Mouse (Mus musculus) megakaryocyte, embryonic 14.5 days (primary cell): ENCODE measurements around the gene Ppp1r16b. TPM values are rescaled to one million over a fixed set of nuclear protein-coding genes. Genes with fewer than 3 reads are reported as not detected.

Source experiments
- H3K27me3 ChIP-seq: replicated peaks from 2 replicates; pipeline ENCODE3; 2012; ENCODE audit warnings: inconsistent platforms
- H3K36me3 ChIP-seq: replicated peaks from 2 replicates; pipeline ENCODE3; 2012; ENCODE audit warnings: low read length, inconsistent platforms, mixed read lengths
- H3K4me1 ChIP-seq: 2 replicates; pipeline ENCODE4 v1.6.1; 2012; ENCODE audit warnings: inconsistent platforms
- H3K4me3 ChIP-seq: replicated peaks from 2 replicates; pipeline ENCODE3; 2012; ENCODE audit warnings: moderate library complexity, mild to moderate bottlenecking, inconsistent platforms
- H3K9me3 ChIP-seq: 2 replicates; pipeline ENCODE4 v1.6.1; 2012; ENCODE audit warnings: inconsistent platforms
- FLI1 ChIP-seq: IDR thresholded peaks from 2 replicates; pipeline ENCODE4 v1.6.1; 2012; ENCODE audit warnings: low read length, inconsistent platforms, mixed read lengths
- GATA1 ChIP-seq: IDR thresholded peaks from 3 replicates; pipeline ENCODE4 v1.6.1; 2012; ENCODE audit warnings: mixed read lengths, low read length, inconsistent platforms, borderline replicate concordance
- polyA plus RNA-seq: library from polyadenylated mRNA; stranded (reverse); fragments of >175 nt; gene quantifications from 2 replicates; pipeline ENCODE4 v1.2.3, GENCODE M21; 2012; ENCODE audit warnings: low replicate concordance; ENCODE audit not compliant: insufficient read depth

Gene Ppp1r16b
- polyA plus RNA-seq, 1 experiment: 3.6 TPM

- Histone ChIP-seq H3K4me3 (no peak overlapping the region), H3K36me3 (no peaks in the 10 kb centered on the region), H3K9me3 (no peaks in the 10 kb centered on the region), H3K27me3 (peaks cover 83% of the 10 kb centered on the region), H3K4me1 (peaks cover 83% of the 10 kb centered on the region)
- TF ChIP-seq GATA1 (no peak), FLI1 (no peak)
Measured at GRCm38 (mm10) chr2:158718816-158719549, 53.8 kb downstream of the Ppp1r16b start.

- no peak overlapping the region for H3K4me3 ChIP-seq
- TF ChIP-seq GATA1 (no peak), FLI1 (no peak)
- no peaks in the 10 kb centered on the region for H3K9me3 ChIP-seq
- H3K27me3 ChIP-seq: peaks cover 72% of the 10 kb centered on the region
- H3K4me1 ChIP-seq: peaks cover 73% of the 10 kb centered on the region
- no peaks in the 10 kb centered on the region for H3K36me3 ChIP-seq
Measured at GRCm38 (mm10) chr2:158720715-158721370, 55.6 kb downstream of the Ppp1r16b start.

GRCm38 (mm10) chr2:158721481-158721880 lies 56.3 kb downstream of the Ppp1r16b start:
- peaks cover 66% of the 10 kb centered on the region for H3K4me1 ChIP-seq
- H3K36me3 ChIP-seq: no peaks in the 10 kb centered on the region
- H3K27me3 ChIP-seq: peaks cover 69% of the 10 kb centered on the region
- TF ChIP-seq FLI1: no peak
- TF ChIP-seq GATA1: no peak
- H3K4me3 ChIP-seq: no peak overlapping the region
- H3K9me3 ChIP-seq: no peaks in the 10 kb centered on the region

- Histone ChIP-seq H3K9me3 (no peaks in the 10 kb centered on the region), H3K36me3 (no peaks in the 10 kb centered on the region), H3K27me3 (peaks cover 70% of the 10 kb centered on the region), H3K4me1 (peaks cover 62% of the 10 kb centered on the region), H3K4me3 (no peak overlapping the region)
- TF ChIP-seq FLI1 (no peak), GATA1 (no peak)
Measured at GRCm38 (mm10) chr2:158722135-158722534, 56.9 kb downstream of the Ppp1r16b start.

- Histone ChIP-seq H3K4me3 (peak overlapping the region; percentile 69), H3K27me3 (peaks cover 68% of the 10 kb centered on the region), H3K9me3 (no peaks in the 10 kb centered on the region), H3K36me3 (no peaks in the 10 kb centered on the region), H3K4me1 (peaks cover 53% of the 10 kb centered on the region)
- TF ChIP-seq FLI1 (no peak), GATA1 (no peak)
Measured at GRCm38 (mm10) chr2:158722991-158723551, 57.9 kb downstream of the Ppp1r16b start.

GRCm38 (mm10) chr2:158723806-158724205 lies 58.6 kb downstream of the Ppp1r16b start:
- no peak for TF ChIP-seq FLI1
- TF ChIP-seq GATA1: no peak
- no peak overlapping the region for H3K4me3 ChIP-seq
- peaks cover 66% of the 10 kb centered on the region for H3K27me3 ChIP-seq
- H3K4me1 ChIP-seq: peaks cover 45% of the 10 kb centered on the region
- no peaks in the 10 kb centered on the region for H3K9me3 ChIP-seq
- H3K36me3 ChIP-seq: no peaks in the 10 kb centered on the region

GRCm38 (mm10) chr2:158726252-158726651 lies 61.1 kb downstream of the Ppp1r16b start:
- H3K36me3 ChIP-seq: no peaks in the 10 kb centered on the region

GRCm38 (mm10) chr2:158728061-158728815 lies 63.0 kb downstream of the Ppp1r16b start:
- no peaks in the 10 kb centered on the region for H3K9me3 ChIP-seq
- peaks cover 62% of the 10 kb centered on the region for H3K27me3 ChIP-seq
- H3K36me3 ChIP-seq: no peaks in the 10 kb centered on the region
- no peak for TF ChIP-seq GATA1
- TF ChIP-seq FLI1: no peak
- no peak overlapping the region for H3K4me3 ChIP-seq
- peaks cover 29% of the 10 kb centered on the region for H3K4me1 ChIP-seq

More at GRCm38 (mm10) chr2:158726252-158726651, 61.1 kb downstream of the Ppp1r16b start:
- TF ChIP-seq FLI1 (no peak), GATA1 (no peak)
- peaks cover 60% of the 10 kb centered on the region for H3K27me3 ChIP-seq
- peaks cover 35% of the 10 kb centered on the region for H3K4me1 ChIP-seq
- no peak overlapping the region for H3K4me3 ChIP-seq
- no peaks in the 10 kb centered on the region for H3K9me3 ChIP-seq

GRCm38 (mm10) chr2:158730896-158731295 lies 65.7 kb downstream of the Ppp1r16b start:
- peaks cover 38% of the 10 kb centered on the region for H3K4me1 ChIP-seq
- H3K27me3 ChIP-seq: peaks cover 73% of the 10 kb centered on the region
- H3K36me3 ChIP-seq: no peaks in the 10 kb centered on the region
- no peak overlapping the region for H3K4me3 ChIP-seq
- TF ChIP-seq FLI1 (no peak), GATA1 (no peak)
- peaks cover 3% of the 10 kb centered on the region for H3K9me3 ChIP-seq
